Mouse (Mus musculus) kidney, adult 8-10 months (tissue): ENCODE measurements around the gene Ubald2.
"Not testable (repeated sequence)": the region's sequence is repeated elsewhere in the genome, so short reads cannot be mapped to it uniquely, and the experiment has no call there.

Experiments used
- DNase-seq, 2 experiments: peaks; one replicate each; pipeline ENCODE4 v3.0.0; 2022

Ubald2 gene

GRCm38 (mm10) chr11:116433356-116434286, at the start of gene Ubald2:
Gene Ubald2 (plus strand): TSS chr11:116434094.
- peak; percentile 99 to 100 for DNase-seq

- DNase-seq, result no peak
Measured at GRCm38 (mm10) chr11:116384171-116384570, 49.7 kb upstream of the Ubald2 start.

GRCm38 (mm10) chr11:116385999-116386398, 47.9 kb upstream of the Ubald2 start:
- no peak for DNase-seq

- DNase-seq, result no peak
Measured at GRCm38 (mm10) chr11:116387086-116388071, 46.5 kb upstream of the Ubald2 start.

GRCm38 (mm10) chr11:116388841-116389480, 44.9 kb upstream of the Ubald2 start:
- peak; percentile 50 to 70 for DNase-seq

- DNase-seq, result no peak
Measured at GRCm38 (mm10) chr11:116394769-116395168, 39.1 kb upstream of the Ubald2 start.

- DNase-seq, result no peak
Measured at GRCm38 (mm10) chr11:116396276-116396933, 37.5 kb upstream of the Ubald2 start.

GRCm38 (mm10) chr11:116396934-116397330, 37.0 kb upstream of the Ubald2 start:
- no peak for DNase-seq

GRCm38 (mm10) chr11:116397517-116398347, 36.2 kb upstream of the Ubald2 start:
- DNase-seq, result no peak

- DNase-seq, result no peak
Measured at GRCm38 (mm10) chr11:116398348-116398677, 35.6 kb upstream of the Ubald2 start.

- no peak for DNase-seq
Measured at GRCm38 (mm10) chr11:116400560-116400959, 33.3 kb upstream of the Ubald2 start.

- DNase-seq, result no peak
Measured at GRCm38 (mm10) chr11:116405601-116406000, 28.3 kb upstream of the Ubald2 start.

- no peak for DNase-seq
Measured at GRCm38 (mm10) chr11:116406231-116406728, 27.6 kb upstream of the Ubald2 start.

- DNase-seq, result no peak
Measured at GRCm38 (mm10) chr11:116409008-116409407, 24.9 kb upstream of the Ubald2 start.

- not testable (repeated sequence) for DNase-seq
Measured at GRCm38 (mm10) chr11:116410415-116410814, 23.5 kb upstream of the Ubald2 start.

GRCm38 (mm10) chr11:116411582-116411981, 22.3 kb upstream of the Ubald2 start:
- no peak for DNase-seq

GRCm38 (mm10) chr11:116412028-116412827, 21.7 kb upstream of the Ubald2 start:
- DNase-seq, result no peak

GRCm38 (mm10) chr11:116412904-116413630, 20.8 kb upstream of the Ubald2 start, which contains the start of gene Rnf157:
Gene Rnf157 (minus strand): TSS chr11:116413032.
- peak in 1 of 2 experiments; percentile 54 for DNase-seq

GRCm38 (mm10) chr11:116413631-116414022, 20.3 kb upstream of the Ubald2 start:
- no peak for DNase-seq
